Mouse (Mus musculus) lung, adult 2 months (tissue): ENCODE data around the gene Car5a.

Experiments
- CTCF ChIP-seq: fragments of 200-500 bp; IDR thresholded peaks from 2 replicates; pipeline ENCODE4 v1.5.1; 2011; ENCODE audit warnings: mild to moderate bottlenecking, low read length, control low read depth; ENCODE audit not compliant: insufficient read depth
- POLR2A ChIP-seq: fragments of 200-500 bp; IDR thresholded peaks from 2 replicates; pipeline ENCODE4 v1.6.1; 2011; ENCODE audit warnings: low read depth, mild to moderate bottlenecking, control low read depth, low read length, borderline replicate concordance; ENCODE audit errors: extremely low read depth

DNA sequence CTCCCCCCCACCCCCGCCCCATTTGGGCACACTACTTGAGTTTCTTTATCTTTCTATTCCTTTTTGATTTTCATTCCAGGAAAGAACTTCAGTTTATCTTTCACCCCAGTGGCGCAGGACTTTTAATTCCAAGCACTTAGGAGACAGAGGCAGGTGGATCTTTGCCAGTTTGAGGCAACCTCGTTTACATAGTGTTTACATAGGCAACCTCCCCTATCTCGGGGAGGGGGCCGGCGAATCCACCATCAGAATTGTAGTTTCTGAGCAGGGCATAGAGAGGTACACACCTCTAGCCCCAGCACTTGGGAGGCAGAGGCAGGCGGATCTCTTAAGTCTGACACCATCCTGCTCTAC lies 6.9 kb upstream of the Car5a start:
- TF ChIP-seq CTCF: no peak
- no peak for TF ChIP-seq POLR2A
